Mouse (Mus musculus) cortical plate, adult 2 months (tissue): ENCODE results near the gene Prnp.

ENCODE experiments used
- CTCF ChIP-seq: fragments of 200-500 bp; IDR thresholded peaks from 2 replicates; pipeline ENCODE4 v1.5.1; 2011; ENCODE audit warnings: mild to moderate bottlenecking, control low read depth, low read length; ENCODE audit not compliant: insufficient read depth; ENCODE audit errors: extremely low read depth
- POLR2A ChIP-seq: fragments of 200-500 bp; IDR thresholded peaks from 2 replicates; pipeline ENCODE4 v1.6.1; 2011; ENCODE audit warnings: mild to moderate bottlenecking, low read length, control low read depth; ENCODE audit not compliant: insufficient read depth; ENCODE audit errors: extremely low read depth

DNA sequence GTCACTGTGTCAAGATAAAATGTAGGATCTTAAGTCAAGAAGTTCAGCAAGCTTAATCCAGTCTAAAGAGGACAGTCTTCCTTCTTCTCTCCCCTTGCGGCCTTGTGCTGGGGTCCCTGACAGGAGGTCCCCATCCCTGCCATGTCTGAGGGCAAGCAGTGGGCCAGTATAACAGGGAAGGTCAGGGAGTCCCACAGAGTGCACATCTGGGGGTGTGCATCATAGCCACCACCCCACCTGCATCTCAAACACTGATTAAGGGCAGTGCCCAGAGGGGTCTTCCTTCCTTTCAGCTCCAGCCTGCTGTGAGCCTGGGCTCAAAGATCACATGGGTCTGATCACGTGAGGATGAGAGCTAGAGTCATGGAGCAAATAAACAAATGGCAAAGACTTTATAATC lies 51.9 kb downstream of the Prnp start:
- TF ChIP-seq POLR2A (no peak), CTCF (no peak)
